Mouse (Mus musculus) MEL (cell line): Measurements from ENCODE around the gene Nsg2. TPM values are rescaled to one million over a fixed set of nuclear protein-coding genes. Genes with fewer than 3 reads are reported as not detected.

ENCODE experiments used
- DNase-seq: peaks from one replicate; pipeline ENCODE4 v3.0.0; 2011; ENCODE audit warnings: low read depth, low spot score
- H3K27ac ChIP-seq: 2 replicates; pipeline ENCODE4 v1.5.1; 2012; ENCODE audit warnings: low read depth, mild to moderate bottlenecking, control low read depth, low read length, moderate library complexity; ENCODE audit not compliant: control insufficient read depth
- H3K27me3 ChIP-seq, 2 experiments: fragments of 150-350 bp in 1 of 2; sonication (generic) in 1 of 2; 2 replicates each; pipeline ENCODE4 v1.6.1; 2012; ENCODE audit warnings: low read length in 2 of 2, mild to moderate bottlenecking in 2 of 2, improper control_type of control experiment in 1 of 2, moderate library complexity in 1 of 2; ENCODE audit not compliant: insufficient read depth in 2 of 2, control insufficient read depth in 1 of 2
- H3K36me3 ChIP-seq, 2 experiments: 2 replicates each; pipeline ENCODE4 v1.6.1; 2012 to 2014; ENCODE audit warnings: low read length in 2 of 2, improper control_type of control experiment in 1 of 2, inconsistent platforms in 1 of 2, mild to moderate bottlenecking in 1 of 2; ENCODE audit not compliant: insufficient read depth in 2 of 2, control insufficient read depth in 1 of 2
- H3K4me1 ChIP-seq, 2 experiments: fragments of 150-350 bp in 1 of 2; sonication (generic) in 1 of 2; 2 replicates each; pipeline ENCODE4 v1.6.1; 2012; ENCODE audit warnings: low read length in 2 of 2, improper control_type of control experiment in 1 of 2, mild to moderate bottlenecking in 1 of 2; ENCODE audit not compliant: insufficient read depth in 2 of 2, control insufficient read depth in 1 of 2
- H3K4me3 ChIP-seq, 2 experiments: fragments of 150-350 bp in 1 of 2; sonication (generic) in 1 of 2; 2 replicates each; pipeline ENCODE4 v1.5.1; 2012; ENCODE audit warnings: low read depth in 2 of 2, low read length in 2 of 2, mild to moderate bottlenecking in 2 of 2, moderate library complexity in 2 of 2, control low read depth in 1 of 2, improper control_type of control experiment in 1 of 2; ENCODE audit not compliant: control insufficient read depth in 1 of 2, insufficient read depth in 1 of 2
- H3K79me2 ChIP-seq: 2 replicates; pipeline ENCODE4 v1.6.1; 2012; ENCODE audit warnings: mild to moderate bottlenecking, low read length, moderate library complexity; ENCODE audit not compliant: control insufficient read depth, poor library complexity, insufficient read depth
- H3K9ac ChIP-seq: 2 replicates; pipeline ENCODE4 v1.6.1; 2012; ENCODE audit warnings: low read depth, mild to moderate bottlenecking, control low read depth, low read length, moderate library complexity; ENCODE audit not compliant: control insufficient read depth, poor library complexity, severe bottlenecking
- H3K9me3 ChIP-seq: fragments of 150-350 bp; sonication (generic); replicated peaks from 2 replicates; pipeline ENCODE4 v1.6.1; 2012; ENCODE audit warnings: mild to moderate bottlenecking, low read length, improper control_type of control experiment, moderate library complexity; ENCODE audit not compliant: insufficient read depth
- CHD2 ChIP-seq: IDR thresholded peaks from 2 replicates; pipeline ENCODE4 v1.6.1; 2011; ENCODE audit warnings: low read length, improper control_type of control experiment
- ETS1 ChIP-seq: IDR thresholded peaks from 2 replicates; pipeline ENCODE4 v1.6.1; 2012; ENCODE audit warnings: low read depth, mild to moderate bottlenecking, inconsistent platforms, low read length, improper control_type of control experiment, moderate library complexity
- MAFK ChIP-seq: IDR thresholded peaks from 2 replicates; pipeline ENCODE4 v1.6.1; 2011; ENCODE audit warnings: low read depth, mild to moderate bottlenecking, low read length, improper control_type of control experiment, borderline replicate concordance
- MAX ChIP-seq: IDR thresholded peaks from 2 replicates; pipeline ENCODE4 v1.6.1; 2011; ENCODE audit warnings: low read length, improper control_type of control experiment
- NELFE ChIP-seq: IDR thresholded peaks from 2 replicates; pipeline ENCODE4 v1.6.1; 2011; ENCODE audit warnings: low read depth, low read length, improper control_type of control experiment
- POLR2A ChIP-seq, 2 experiments: IDR thresholded peaks; 2 replicates each; pipeline ENCODE4 v1.6.1; 2011 to 2012; ENCODE audit warnings: low read length in 2 of 2, mild to moderate bottlenecking in 2 of 2, control low read depth in 1 of 2, improper control_type of control experiment in 1 of 2, low read depth in 1 of 2, moderate library complexity in 1 of 2; ENCODE audit not compliant: control insufficient read depth in 1 of 2, insufficient read depth in 1 of 2, poor library complexity in 1 of 2
- POLR2AphosphoS2 ChIP-seq: IDR thresholded peaks from 2 replicates; pipeline ENCODE4 v1.6.1; 2011; ENCODE audit warnings: low read length, improper control_type of control experiment
- POLR2AphosphoS5 ChIP-seq: IDR thresholded peaks from 2 replicates; pipeline ENCODE4 v1.6.1; 2012; ENCODE audit warnings: low read depth, borderline replicate concordance, mild to moderate bottlenecking, inconsistent platforms, low read length, moderate library complexity, mixed read lengths
- RCOR1 ChIP-seq: IDR thresholded peaks from 2 replicates; pipeline ENCODE4 v1.6.1; 2012; ENCODE audit warnings: low read depth, mild to moderate bottlenecking, inconsistent platforms, low read length, improper control_type of control experiment
- SIN3A ChIP-seq: IDR thresholded peaks from 2 replicates; pipeline ENCODE4 v1.6.1; 2012; ENCODE audit warnings: low read length, improper control_type of control experiment, inconsistent platforms
- SMC3 ChIP-seq: IDR thresholded peaks from 2 replicates; pipeline ENCODE4 v1.6.1; 2011; ENCODE audit warnings: low read depth, low read length, improper control_type of control experiment
- TBP ChIP-seq: IDR thresholded peaks from 2 replicates; pipeline ENCODE4 v1.8.0; 2011; ENCODE audit warnings: low read depth, low read length, improper control_type of control experiment
- TCF12 ChIP-seq: IDR thresholded peaks from 2 replicates; pipeline ENCODE4 v1.6.1; 2014; ENCODE audit warnings: low read depth, mild to moderate bottlenecking, inconsistent platforms, low read length, improper control_type of control experiment, moderate library complexity
- UBTF ChIP-seq: IDR thresholded peaks from 2 replicates; pipeline ENCODE4 v1.6.1; 2012; ENCODE audit warnings: low read depth, mild to moderate bottlenecking, inconsistent platforms, low read length, improper control_type of control experiment, moderate library complexity, borderline replicate concordance; ENCODE audit not compliant: insufficient read depth
- USF1 ChIP-seq: IDR thresholded peaks from 2 replicates; pipeline ENCODE4 v1.6.1; 2014; ENCODE audit warnings: low read depth, mild to moderate bottlenecking, inconsistent platforms, low read length, improper control_type of control experiment, moderate library complexity
- USF2 ChIP-seq, 2 experiments: IDR thresholded peaks; 2 replicates each; pipeline ENCODE4 v1.6.1; 2011 to 2012; ENCODE audit warnings: improper control_type of control experiment in 2 of 2, low read length in 2 of 2, borderline replicate concordance in 1 of 2, inconsistent platforms in 1 of 2, low read depth in 1 of 2, mild to moderate bottlenecking in 1 of 2; ENCODE audit not compliant: insufficient read depth in 1 of 2
- ZKSCAN1 ChIP-seq: IDR thresholded peaks from 2 replicates; pipeline ENCODE4 v1.6.1; 2012; ENCODE audit warnings: low read depth, mild to moderate bottlenecking, inconsistent platforms, low read length, improper control_type of control experiment, moderate library complexity
- ZMIZ1 ChIP-seq: IDR thresholded peaks from 2 replicates; pipeline ENCODE4 v1.6.1; 2012; ENCODE audit warnings: low read depth, mild to moderate bottlenecking, inconsistent platforms, low read length, improper control_type of control experiment, moderate library complexity
- ZNF384 ChIP-seq: IDR thresholded peaks from 2 replicates; pipeline ENCODE4 v1.6.1; 2012; ENCODE audit warnings: low read depth, mild to moderate bottlenecking, inconsistent platforms, low read length, improper control_type of control experiment
- polyA plus RNA-seq, 2 experiments: library from polyadenylated mRNA; stranded (reverse) in 1 of 2; unstranded in 1 of 2; fragments of >175 nt in 1 of 2; fragments of >200 nt in 1 of 2; gene quantifications; 2 replicates each; pipeline versions ENCODE4 v1.2.1 to v1.2.4; 2012; ENCODE audit warnings: low replicate concordance in 2 of 2, low read depth in 1 of 2; ENCODE audit not compliant: insufficient read length in 2 of 2, insufficient read depth in 1 of 2, missing spikeins in 1 of 2
- total RNA-seq: library from RNA; depleted of rRNA; stranded (reverse); fragments of 300-350 nt; gene quantifications from 2 replicates; pipeline ENCODE4 v1.2.3, GENCODE M21; 2012

Nsg2 gene
- total and polyA plus RNA-seq, 3 experiments: not detected

DNA sequence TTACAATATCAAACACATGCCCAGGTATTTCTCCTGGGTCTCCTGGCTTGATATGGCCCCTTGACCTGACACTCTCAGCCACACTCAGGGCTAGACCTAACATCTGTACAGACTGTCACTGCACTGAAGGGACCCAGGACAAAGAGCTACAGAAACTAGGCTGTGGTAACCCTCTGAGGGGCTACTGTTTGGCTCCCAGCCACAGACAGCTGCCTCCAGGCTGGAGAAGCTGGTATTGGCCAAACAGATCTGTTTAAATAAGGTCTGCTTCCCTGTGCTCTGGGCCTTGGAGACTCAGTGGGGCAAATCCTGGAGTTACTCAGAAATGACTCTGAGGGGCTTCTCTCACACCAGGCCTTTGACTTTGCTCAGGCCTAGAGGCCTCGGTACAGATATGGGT, 86.3 kb downstream of the Nsg2 start:
- no peak for TF ChIP-seq MAX
- no peak for TF ChIP-seq NELFE
- TF ChIP-seq POLR2A (IDR thresholded peaks at IDR 0.05; ENCODE audit: control insufficient read depth in 1 of 2, insufficient read depth in 1 of 2, low read depth in 1 of 2, low read length in 2 of 2, poor library complexity in 1 of 2): no peak
- no peak for TF ChIP-seq TCF12
- TF ChIP-seq POLR2AphosphoS5: no peak
- TF ChIP-seq RCOR1: no peak
- no peak for TF ChIP-seq SIN3A
- TF ChIP-seq MAFK: no peak
- no peak for TF ChIP-seq UBTF
- no peak for TF ChIP-seq POLR2AphosphoS2
- no peak for TF ChIP-seq ZNF384
- Histone ChIP-seq H3K79me2 (no peaks in the 10 kb centered on the region), H3K36me3 (no peaks in the 10 kb centered on the region), H3K4me1 (0 out of 4 replicates have a peak, but pooled peaks cover 0 to 3% of the 10 kb centered on the region in 2 experiments), H3K27ac (no peak overlapping the region), H3K4me3 (no peak overlapping the region), H3K9me3 (no peaks in the 10 kb centered on the region), H3K27me3 (peaks cover 3 to 5% of the 10 kb centered on the region in 2 experiments), H3K9ac (no peak overlapping the region)
- no peak for DNase-seq

DNA sequence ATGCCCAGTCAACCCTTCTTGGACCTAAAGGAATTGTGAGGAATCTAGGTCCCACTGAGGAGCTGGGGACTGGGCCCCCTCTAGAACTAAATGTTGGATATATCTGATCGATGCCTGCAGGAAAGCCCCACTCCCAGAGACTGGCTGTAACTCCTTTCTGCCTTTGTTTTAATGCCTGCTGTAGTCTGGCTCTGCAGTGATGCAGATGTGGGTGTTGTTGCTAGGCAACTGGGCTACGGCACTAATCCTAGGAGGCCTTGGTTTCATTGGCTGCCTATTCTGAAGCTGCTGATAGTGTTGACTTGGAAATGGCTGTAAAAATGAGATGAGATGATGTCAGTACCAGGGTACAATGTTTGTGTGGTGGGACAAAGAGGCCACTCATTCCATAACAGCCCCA, 87.1 kb downstream of the Nsg2 start:
- Histone ChIP-seq H3K4me3 (no peak overlapping the region), H3K9ac (no peak overlapping the region), H3K79me2 (no peaks in the 10 kb centered on the region), H3K36me3 (no peaks in the 10 kb centered on the region), H3K27ac (no peak overlapping the region), H3K27me3 (peaks cover 3 to 7% of the 10 kb centered on the region in 2 experiments), H3K4me1 (0 out of 4 replicates have a peak, but pooled peaks cover 0 to 3% of the 10 kb centered on the region in 2 experiments), H3K9me3 (no peaks in the 10 kb centered on the region)
- DNase-seq: no peak
- TF ChIP-seq USF1 (no peak), POLR2A (IDR thresholded peaks at IDR 0.05; ENCODE audit: control insufficient read depth in 1 of 2, insufficient read depth in 1 of 2, low read depth in 1 of 2, low read length in 2 of 2, poor library complexity in 1 of 2) (no peak), ETS1 (no peak), USF2 (IDR thresholded peaks at IDR 0.05; ENCODE audit: borderline replicate concordance in 1 of 2, insufficient read depth in 1 of 2, low read depth in 1 of 2, low read length in 2 of 2) (no peak), NELFE (no peak), SMC3 (no peak), RCOR1 (no peak), SIN3A (no peak), CHD2 (no peak), ZKSCAN1 (no peak), TCF12 (no peak), TBP (no peak), ZMIZ1 (no peak), UBTF (no peak)
